Mouse (Mus musculus) testis, postnatal 10 days (tissue): ENCODE measurements at regions not wholly inside any gene's neighbourhood (a gene's known extent, or its start where the extent isn't known, plus 50 kb on each side); places are given as distances from the start of the nearest gene placed in this dataset.

Source experiments
- DNase-seq: peaks from one replicate; pipeline ENCODE4 v3.0.0; 2021; ENCODE audit warnings: low spot score

DNA sequence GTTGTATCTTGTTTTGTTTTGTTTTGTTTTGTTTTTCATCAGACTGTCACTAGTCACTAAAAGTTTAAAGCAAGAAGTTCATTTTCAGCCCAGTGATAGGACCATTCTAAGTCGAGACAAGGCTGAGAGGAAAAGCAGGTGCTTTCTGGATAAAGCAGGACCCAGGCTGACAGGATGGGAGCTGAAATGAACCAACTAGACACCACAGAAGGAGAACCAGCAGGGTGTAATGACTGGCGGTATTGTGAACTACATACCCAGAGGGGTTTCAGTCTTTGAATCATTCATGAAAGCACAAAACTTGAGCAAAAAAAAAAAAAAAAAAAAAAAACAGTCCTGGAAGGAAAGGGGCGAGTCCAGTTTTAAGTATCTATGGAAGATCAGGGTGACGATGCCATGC is 75.9 kb upstream of the Tenm4 start:
- DNase-seq = no peak

DNA sequence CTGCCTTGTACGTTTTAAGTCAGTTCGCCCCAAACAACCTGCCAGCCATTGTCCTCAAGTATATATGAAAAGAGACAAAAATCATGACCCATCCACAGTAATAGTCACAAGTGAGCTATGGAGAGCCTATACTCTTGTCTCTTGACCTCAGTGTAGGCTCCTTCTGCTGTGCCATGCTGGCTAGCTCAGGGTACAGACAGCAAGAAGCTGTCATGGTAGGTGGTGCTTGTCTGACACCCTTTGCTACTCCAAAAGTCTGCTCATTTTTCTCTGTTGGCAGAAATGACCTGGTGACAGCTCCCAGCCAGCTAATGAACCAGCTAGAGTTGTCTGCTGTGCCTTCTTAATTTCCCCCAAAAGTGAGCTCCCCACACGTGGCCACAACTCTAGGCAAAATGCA is 75.3 kb upstream of the Tenm4 start:
- no peak for DNase-seq

DNA sequence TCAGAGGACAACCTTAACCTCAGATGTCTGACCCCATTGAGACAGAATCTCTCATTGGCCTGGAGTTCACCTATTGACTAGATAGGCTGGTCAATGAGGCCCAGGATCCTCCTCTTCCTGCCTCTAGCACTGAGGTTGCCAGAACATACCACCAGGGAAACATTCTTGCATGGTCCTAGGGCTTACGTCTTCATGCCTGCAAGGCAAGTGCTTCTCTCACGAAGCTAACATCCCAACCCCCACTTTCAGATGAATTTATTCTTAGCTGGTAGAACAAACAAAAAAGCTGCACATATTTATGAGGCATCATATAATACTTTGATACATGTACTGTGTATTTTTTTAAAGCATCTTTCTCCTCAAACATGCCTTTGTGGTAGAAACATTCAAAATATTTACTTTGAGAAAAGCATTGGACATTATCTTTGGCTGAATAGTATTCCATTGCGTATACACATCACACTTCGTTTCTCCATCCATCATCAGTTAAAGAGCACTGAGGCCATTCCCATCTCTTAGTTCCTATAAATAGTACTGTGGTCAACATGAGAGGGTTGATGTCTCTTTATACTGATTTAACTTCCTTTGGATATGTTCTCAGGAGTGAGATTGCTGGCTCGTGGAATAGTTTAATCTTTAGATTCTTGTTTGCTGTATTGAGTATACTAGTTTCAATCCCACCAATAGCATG is 72.2 kb upstream of the Tenm4 start:
- DNase-seq = no peak

DNA sequence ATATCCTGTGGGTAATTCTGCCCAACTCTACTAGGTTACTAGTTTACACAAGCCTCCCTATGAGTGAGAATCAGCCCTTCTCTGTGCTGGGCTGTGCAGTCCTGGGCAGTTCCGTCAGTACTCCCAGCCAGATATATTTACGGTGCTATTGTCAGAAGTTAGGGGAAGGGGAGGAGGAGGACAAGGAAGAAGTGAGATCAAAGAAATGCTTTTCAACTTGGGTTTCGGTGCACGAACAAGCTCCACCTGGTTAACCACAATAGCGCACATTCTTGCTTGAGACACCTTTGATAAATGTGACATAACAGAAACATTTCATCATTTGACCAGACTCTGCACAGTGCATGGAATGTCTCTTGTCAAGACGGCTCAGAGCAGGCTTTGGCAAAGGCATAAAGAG is 68.3 kb upstream of the Tenm4 start:
- no peak for DNase-seq

DNA sequence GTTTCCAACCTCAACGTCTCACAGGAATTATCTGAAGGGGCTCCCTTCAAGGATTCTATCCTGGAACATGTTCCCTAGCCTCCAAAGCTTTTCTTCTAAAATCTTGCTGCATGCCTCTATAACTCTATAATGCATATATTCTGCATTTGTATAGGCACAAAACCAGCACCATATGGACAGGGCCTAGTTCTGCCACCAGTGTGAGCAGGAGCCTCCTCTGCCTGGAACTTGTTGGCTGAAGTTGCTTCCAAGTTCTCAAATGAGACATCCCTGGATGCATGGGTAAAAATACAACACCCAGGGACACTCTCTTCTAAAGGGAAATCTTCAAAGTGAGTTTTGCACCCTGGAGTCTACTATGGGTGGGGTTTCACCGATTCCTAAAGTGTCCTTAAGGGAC is 62.3 kb upstream of the Tenm4 start:
- DNase-seq = no peak

DNA sequence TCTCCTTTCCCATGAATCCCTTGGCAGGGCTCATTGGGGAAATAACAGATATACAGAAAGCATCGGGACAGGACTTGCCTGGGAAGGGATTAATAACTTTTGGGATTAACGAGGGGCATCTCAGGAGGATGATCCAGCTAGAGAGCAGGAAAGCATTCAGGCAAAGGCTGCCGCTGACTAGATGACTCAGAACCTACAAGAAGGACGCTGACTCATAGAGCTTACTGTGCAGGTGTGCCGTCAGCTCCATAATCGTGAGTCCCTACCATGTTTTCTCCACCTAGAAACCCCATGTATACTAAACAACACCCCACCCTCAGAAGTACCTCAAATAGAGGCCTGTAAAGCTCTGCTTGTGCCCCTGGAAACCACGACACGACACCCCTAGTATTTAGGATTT is 50.9 kb upstream of the Tenm4 start:
- no peak for DNase-seq
